Mouse (Mus musculus) embryonic facial prominence, embryonic 14.5 days (tissue): ENCODE measurements around the gene Mapk10. TPM values are rescaled to one million over a fixed set of nuclear protein-coding genes. Genes with fewer than 3 reads are reported as not detected.

Source experiments
- ATAC-seq: fragments of 200-750 bp; cut with Nextera tagmentation; 2 replicates; pipeline ENCODE4 v1.8.0; 2017; ENCODE audit warnings: low read depth, moderate number of reproducible peaks, moderate TSS enrichment
- DNase-seq: peaks from one replicate; pipeline ENCODE4 v3.0.0-alpha.2; 2015; ENCODE audit warnings: low spot score
- H3K27ac ChIP-seq: fragments of 300-500 bp; sonication (generic); replicated peaks from 2 replicates; pipeline ENCODE4 v1.5.1; 2014; ENCODE audit warnings: low read depth, mild to moderate bottlenecking, low read length, moderate library complexity
- H3K27me3 ChIP-seq: fragments of 300-500 bp; sonication (generic); replicated peaks from 2 replicates; pipeline ENCODE4 v1.6.1; 2014; ENCODE audit warnings: low read length; ENCODE audit not compliant: control insufficient read depth, insufficient read depth
- H3K36me3 ChIP-seq: fragments of 300-500 bp; sonication (generic); 2 replicates; pipeline ENCODE4 v1.6.1; 2014; ENCODE audit warnings: low read length, mixed read lengths; ENCODE audit not compliant: control insufficient read depth, insufficient read depth
- H3K4me1 ChIP-seq: fragments of 300-500 bp; sonication (generic); 2 replicates; pipeline ENCODE4 v1.6.1; 2014; ENCODE audit warnings: antibody characterized with exemption, low read length; ENCODE audit not compliant: control insufficient read depth, insufficient read depth
- H3K4me2 ChIP-seq: fragments of 300-500 bp; sonication (generic); 2 replicates; pipeline ENCODE4 v1.6.1; 2014; ENCODE audit warnings: low read depth, mild to moderate bottlenecking, low read length, moderate library complexity, mixed read lengths
- H3K4me3 ChIP-seq: fragments of 300-500 bp; sonication (generic); 2 replicates; pipeline ENCODE4 v1.5.1; 2014; ENCODE audit warnings: low read depth, mild to moderate bottlenecking, low read length
- H3K9ac ChIP-seq: fragments of 300-500 bp; sonication (generic); 2 replicates; pipeline ENCODE4 v1.6.1; 2014; ENCODE audit warnings: low read depth, mild to moderate bottlenecking, low read length, moderate library complexity, mixed read lengths
- H3K9me3 ChIP-seq: fragments of 300-500 bp; sonication (generic); 2 replicates; pipeline ENCODE4 v1.6.1; 2016; ENCODE audit warnings: low read length; ENCODE audit not compliant: control insufficient read depth
- WGBS: fragments of 180-500 bp; shearing (Covaris S2); extraction: QIAGEN DNeasy Blood & Tissue Kit; methylation state at CpG from one replicate; pipeline ENCODE4 v1.1.7; 2014; 5-methylcytosine and 5-hydroxymethylcytosine counted together
- polyA plus RNA-seq: library from polyadenylated mRNA; unstranded; fragments of >200 nt; fragmentation: Nextera tagmentation; extraction: Ambion mirVana; gene quantifications from 2 replicates; pipeline ENCODE4 v1.2.1, GENCODE M21; 2014

The Mapk10 gene
- polyA plus RNA-seq, 1 experiment from 2014 or later = 4.9 TPM

- no peaks in the 10 kb centered on the region for H3K4me1 ChIP-seq
Observed at GRCm38 (mm10) chr5:102995928-102996327, 215.2 kb downstream of the Mapk10 start.

GRCm38 (mm10) chr5:102993951-102994350 is 217.2 kb downstream of the Mapk10 start:
- WGBS = 77% methylated on average over 5 of the region's 5 CpGs
- H3K4me1 ChIP-seq = no peaks in the 10 kb centered on the region

More at GRCm38 (mm10) chr5:102995928-102996327, 215.2 kb downstream of the Mapk10 start:
- H3K27ac ChIP-seq = no peak overlapping the region
- H3K4me2 ChIP-seq = no peak overlapping the region
- DNase-seq (no peak), ATAC-seq (no peak)
- no peak overlapping the region for H3K4me3 ChIP-seq
- no peaks in the 10 kb centered on the region for H3K27me3 ChIP-seq
- H3K9me3 ChIP-seq = no peaks in the 10 kb centered on the region
- H3K9ac ChIP-seq = no peak overlapping the region
- H3K36me3 ChIP-seq = no peaks in the 10 kb centered on the region

GRCm38 (mm10) chr5:102991691-102992090 is 219.4 kb downstream of the Mapk10 start:
- Histone ChIP-seq H3K36me3 (no peaks in the 10 kb centered on the region), H3K27me3 (no peaks in the 10 kb centered on the region), H3K9ac (no peak overlapping the region), H3K27ac (no peak overlapping the region), H3K4me2 (no peak overlapping the region), H3K4me3 (no peak overlapping the region), H3K4me1 (no peaks in the 10 kb centered on the region), H3K9me3 (no peaks in the 10 kb centered on the region)
- 61% methylated on average over 2 of the region's 2 CpGs for WGBS
- no peak for ATAC-seq
- no peak for DNase-seq

More at GRCm38 (mm10) chr5:102993951-102994350, 217.2 kb downstream of the Mapk10 start:
- H3K27ac ChIP-seq = no peak overlapping the region
- ATAC-seq = no peak
- no peaks in the 10 kb centered on the region for H3K27me3 ChIP-seq
- no peak overlapping the region for H3K4me3 ChIP-seq
- H3K36me3 ChIP-seq = no peaks in the 10 kb centered on the region
- H3K9me3 ChIP-seq = no peaks in the 10 kb centered on the region
- no peak overlapping the region for H3K9ac ChIP-seq
- H3K4me2 ChIP-seq = no peak overlapping the region
- DNase-seq = no peak

GRCm38 (mm10) chr5:102978382-102978781 is 232.8 kb downstream of the Mapk10 start:
- DNase-seq = no peak
- Histone ChIP-seq H3K4me2 (no peak overlapping the region), H3K4me1 (no peaks in the 10 kb centered on the region), H3K4me3 (no peak overlapping the region), H3K9me3 (no peaks in the 10 kb centered on the region), H3K27me3 (no peaks in the 10 kb centered on the region), H3K9ac (no peak overlapping the region), H3K36me3 (no peaks in the 10 kb centered on the region), H3K27ac (no peak overlapping the region)
- WGBS = 56% methylated on average over 2 of the region's 2 CpGs
- ATAC-seq = no peak

- Histone ChIP-seq H3K4me2 (no peak overlapping the region), H3K9ac (no peak overlapping the region), H3K4me1 (no peaks in the 10 kb centered on the region), H3K9me3 (no peaks in the 10 kb centered on the region), H3K36me3 (no peaks in the 10 kb centered on the region), H3K27me3 (no peaks in the 10 kb centered on the region), H3K4me3 (no peak overlapping the region), H3K27ac (no peak overlapping the region)
- DNase-seq = no peak
- ATAC-seq = no peak
- WGBS = 44% methylated on average over 6 of the region's 6 CpGs
Observed at GRCm38 (mm10) chr5:102977138-102977537, 234.0 kb downstream of the Mapk10 start.

- H3K36me3 ChIP-seq = no peaks in the 10 kb centered on the region
- H3K4me2 ChIP-seq = no peak overlapping the region
- H3K9me3 ChIP-seq = no peaks in the 10 kb centered on the region
- no peak for ATAC-seq
- DNase-seq = no peak
- no peak overlapping the region for H3K27ac ChIP-seq
- no peaks in the 10 kb centered on the region for H3K4me1 ChIP-seq
- H3K27me3 ChIP-seq = no peaks in the 10 kb centered on the region
- no peak overlapping the region for H3K4me3 ChIP-seq
- H3K9ac ChIP-seq = no peak overlapping the region
Observed at GRCm38 (mm10) chr5:102976540-102976939, 234.6 kb downstream of the Mapk10 start.

GRCm38 (mm10) chr5:102974400-102974799 is 236.7 kb downstream of the Mapk10 start:
- no peak overlapping the region for H3K9ac ChIP-seq
- no peaks in the 10 kb centered on the region for H3K27me3 ChIP-seq
- DNase-seq (no peak), ATAC-seq (no peak)
- H3K36me3 ChIP-seq = no peaks in the 10 kb centered on the region
- H3K4me1 ChIP-seq = no peaks in the 10 kb centered on the region
- H3K4me3 ChIP-seq = no peak overlapping the region
- no peak overlapping the region for H3K4me2 ChIP-seq
- no peak overlapping the region for H3K27ac ChIP-seq
- no peaks in the 10 kb centered on the region for H3K9me3 ChIP-seq
- 68% methylated on average over 4 of the region's 4 CpGs for WGBS

GRCm38 (mm10) chr5:102964396-102964795 is 246.7 kb downstream of the Mapk10 start:
- H3K27ac ChIP-seq = no peak overlapping the region
- 89% methylated on average over 5 of the region's 5 CpGs for WGBS
- no peaks in the 10 kb centered on the region for H3K27me3 ChIP-seq
- ATAC-seq (no peak), DNase-seq (no peak)
- H3K4me2 ChIP-seq = no peak overlapping the region
- H3K9me3 ChIP-seq = no peaks in the 10 kb centered on the region
- no peaks in the 10 kb centered on the region for H3K36me3 ChIP-seq
- no peak overlapping the region for H3K9ac ChIP-seq
- no peak overlapping the region for H3K4me3 ChIP-seq
- no peaks in the 10 kb centered on the region for H3K4me1 ChIP-seq

- H3K4me3 ChIP-seq = no peak overlapping the region
- WGBS = 82% methylated on average over 8 of the region's 8 CpGs
- H3K4me1 ChIP-seq = no peaks in the 10 kb centered on the region
- no peak overlapping the region for H3K4me2 ChIP-seq
- H3K36me3 ChIP-seq = no peaks in the 10 kb centered on the region
- no peaks in the 10 kb centered on the region for H3K9me3 ChIP-seq
- ATAC-seq (no peak), DNase-seq (no peak)
- no peak overlapping the region for H3K27ac ChIP-seq
- no peaks in the 10 kb centered on the region for H3K27me3 ChIP-seq
- H3K9ac ChIP-seq = no peak overlapping the region
Observed at GRCm38 (mm10) chr5:102953414-102953813, 257.7 kb downstream of the Mapk10 start.
